Mouse (Mus musculus) erythroblast, embryonic 14.5 days (primary cell): ENCODE measurements at regions not wholly inside any gene's neighbourhood (a gene's known extent, or its start where the extent isn't known, plus 50 kb on each side); places are given as distances from the start of the nearest gene placed in this dataset.

Experiments
- H3K27me3 ChIP-seq: 2 replicates; pipeline ENCODE4 v1.6.1; 2012; ENCODE audit warnings: inconsistent platforms; ENCODE audit not compliant: control insufficient read depth
- H3K36me3 ChIP-seq: 2 replicates; pipeline ENCODE4 v1.6.1; 2012; ENCODE audit warnings: mild to moderate bottlenecking, inconsistent platforms; ENCODE audit not compliant: control insufficient read depth
- H3K4me1 ChIP-seq: 2 replicates; pipeline ENCODE4 v1.6.1; 2012; ENCODE audit warnings: inconsistent platforms; ENCODE audit not compliant: control insufficient read depth
- H3K4me3 ChIP-seq: replicated peaks from 2 replicates; pipeline ENCODE3; 2012; ENCODE audit warnings: moderate library complexity, mild to moderate bottlenecking, inconsistent platforms
- H3K9me3 ChIP-seq: 2 replicates; pipeline ENCODE4 v1.6.1; 2012; ENCODE audit warnings: low read length, inconsistent platforms, mixed read lengths; ENCODE audit not compliant: control insufficient read depth
- GATA1 ChIP-seq: IDR thresholded peaks from 2 replicates; pipeline ENCODE4 v1.6.1; 2012; ENCODE audit warnings: low read length, inconsistent platforms, mixed read lengths
- TAL1 ChIP-seq: IDR thresholded peaks from 3 replicates; pipeline ENCODE4 v1.6.1; 2012; ENCODE audit warnings: low read length, inconsistent platforms, mixed read lengths

DNA sequence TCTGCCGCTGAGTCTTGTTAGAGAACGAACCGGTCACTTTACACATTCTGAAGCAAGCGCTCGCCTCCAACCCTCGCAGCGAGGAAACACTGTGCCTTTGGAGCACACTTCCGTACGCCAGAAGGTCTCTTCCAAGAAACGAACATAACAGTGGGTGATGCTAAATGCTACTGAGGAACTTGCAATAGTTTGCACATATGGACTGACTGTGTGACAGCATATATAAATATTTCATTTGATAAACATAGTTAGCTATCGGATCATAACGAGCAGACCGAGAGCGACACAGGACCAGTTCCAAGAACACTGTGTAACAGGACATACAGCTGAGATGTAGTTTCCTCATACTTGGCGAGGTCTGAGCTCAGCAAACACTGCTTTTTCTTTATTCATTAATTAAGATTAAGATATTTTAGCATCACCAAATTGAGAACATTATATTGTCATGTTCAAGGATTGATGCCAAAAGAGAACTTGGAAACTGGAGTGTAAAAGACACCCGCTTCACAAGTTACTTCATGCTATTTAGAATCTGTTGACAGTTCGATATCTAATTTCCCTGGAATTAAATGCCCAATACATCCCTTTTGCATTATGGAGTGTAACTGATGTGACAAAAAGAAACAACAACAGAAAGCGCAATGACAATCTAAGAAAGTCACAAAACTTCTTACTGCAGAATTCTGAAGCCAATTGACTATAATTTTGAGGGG is 314.3 kb upstream of the Nrip1 start:
- no peaks in the 10 kb centered on the region for H3K4me1 ChIP-seq
- H3K36me3 ChIP-seq, result no peaks in the 10 kb centered on the region
- no peaks in the 10 kb centered on the region for H3K27me3 ChIP-seq
- H3K4me3 ChIP-seq, result no peak overlapping the region
- TF ChIP-seq GATA1, result no peak
- TF ChIP-seq TAL1, result no peak
- no peaks in the 10 kb centered on the region for H3K9me3 ChIP-seq

DNA sequence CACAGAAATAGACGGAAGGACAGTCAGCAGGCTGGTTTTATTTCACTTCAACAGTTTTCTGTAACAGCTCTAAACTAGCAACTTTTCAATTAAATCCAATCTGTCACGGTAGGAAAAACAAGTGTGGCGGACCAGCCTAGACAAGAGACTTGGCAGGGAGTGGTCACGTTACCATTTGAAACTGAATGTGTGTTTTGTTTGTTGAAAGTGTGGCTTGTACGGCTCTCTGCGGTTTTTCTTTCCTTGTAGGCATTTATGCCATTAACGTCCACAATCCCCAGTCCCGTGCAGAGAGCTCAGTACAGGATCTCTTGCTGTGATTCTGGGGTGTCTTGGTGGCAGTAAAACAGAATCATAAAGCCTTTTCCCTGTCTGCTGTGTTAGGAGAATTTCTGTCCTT is 311.9 kb upstream of the Nrip1 start:
- Histone ChIP-seq H3K4me1 (no peaks in the 10 kb centered on the region), H3K4me3 (no peak overlapping the region), H3K9me3 (no peaks in the 10 kb centered on the region; the same call in 1 of the 2 replicates), H3K36me3 (no peaks in the 10 kb centered on the region), H3K27me3 (no peaks in the 10 kb centered on the region)
- no peak for TF ChIP-seq GATA1
- no peak for TF ChIP-seq TAL1

DNA sequence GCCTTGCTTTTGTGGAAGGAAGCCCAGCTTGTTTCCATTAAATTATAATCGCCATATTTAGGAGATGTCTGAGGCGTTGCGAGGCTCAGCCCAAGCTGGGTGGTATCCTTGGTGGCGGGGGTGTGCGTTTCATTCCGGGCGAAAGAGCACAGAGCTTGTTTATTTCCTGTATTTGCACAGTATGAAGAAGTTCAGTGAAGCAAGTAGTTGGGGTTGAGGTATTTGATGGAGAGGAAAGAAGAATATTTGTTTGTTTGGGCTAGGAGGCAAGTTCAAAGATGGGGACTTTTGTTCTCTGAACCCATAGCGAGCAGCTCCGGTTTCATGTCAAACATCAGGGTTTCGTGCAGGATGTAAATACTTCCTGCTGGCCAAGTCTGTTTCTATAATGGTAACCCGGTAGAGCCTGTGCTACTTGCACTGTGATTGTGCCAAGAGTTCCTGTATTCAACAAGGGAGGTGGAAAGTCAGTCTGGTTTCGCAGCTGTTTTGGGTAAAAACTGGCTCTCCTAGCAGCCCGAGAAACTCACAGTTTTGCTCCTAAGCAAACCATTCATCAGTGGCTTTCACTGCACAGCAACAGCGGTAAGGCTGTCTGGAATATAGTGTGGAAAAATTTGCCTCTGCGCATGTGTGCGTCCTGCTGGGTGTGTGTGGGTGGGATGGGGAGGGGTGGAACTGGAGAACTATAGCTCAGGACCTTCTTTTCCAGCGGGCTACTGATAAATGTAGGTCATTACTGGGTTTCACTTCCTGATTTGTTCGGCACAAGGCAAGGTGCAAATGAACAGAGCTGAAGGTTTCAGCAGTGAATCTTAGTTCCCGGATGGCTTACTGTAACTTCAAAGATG is 306.7 kb upstream of the Nrip1 start:
- Histone ChIP-seq H3K4me3 (no peak overlapping the region), H3K4me1 (no peaks in the 10 kb centered on the region), H3K9me3 (no peaks in the 10 kb centered on the region; the same call in 1 of the 2 replicates), H3K36me3 (no peaks in the 10 kb centered on the region), H3K27me3 (no peaks in the 10 kb centered on the region)
- TF ChIP-seq GATA1, result no peak
- TF ChIP-seq TAL1, result no peak

DNA sequence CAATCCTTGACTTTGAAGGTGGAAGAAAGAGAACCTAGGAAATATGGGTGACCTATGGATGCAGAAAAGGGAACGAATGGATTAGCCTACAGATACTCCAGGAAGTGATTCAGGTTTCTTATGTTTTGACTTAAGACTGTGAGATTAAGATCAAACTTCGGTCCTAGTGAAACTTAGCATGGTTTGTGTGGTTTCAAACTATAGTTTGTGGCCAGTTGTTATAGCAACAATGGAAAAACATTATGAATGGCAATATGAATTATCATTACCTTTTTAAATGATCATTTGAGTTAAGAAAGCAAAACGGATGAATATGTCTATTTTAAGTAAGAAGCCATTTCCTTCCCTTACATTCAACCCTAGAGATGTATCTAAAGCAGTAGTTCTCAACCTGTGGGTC is 305.3 kb upstream of the Nrip1 start:
- H3K4me1 ChIP-seq, result no peaks in the 10 kb centered on the region
- H3K36me3 ChIP-seq, result no peaks in the 10 kb centered on the region
- no peaks in the 10 kb centered on the region; the same call in 1 of the 2 replicates for H3K9me3 ChIP-seq
- no peak overlapping the region for H3K4me3 ChIP-seq
- H3K27me3 ChIP-seq, result no peaks in the 10 kb centered on the region
- no peak for TF ChIP-seq TAL1
- TF ChIP-seq GATA1, result no peak

DNA sequence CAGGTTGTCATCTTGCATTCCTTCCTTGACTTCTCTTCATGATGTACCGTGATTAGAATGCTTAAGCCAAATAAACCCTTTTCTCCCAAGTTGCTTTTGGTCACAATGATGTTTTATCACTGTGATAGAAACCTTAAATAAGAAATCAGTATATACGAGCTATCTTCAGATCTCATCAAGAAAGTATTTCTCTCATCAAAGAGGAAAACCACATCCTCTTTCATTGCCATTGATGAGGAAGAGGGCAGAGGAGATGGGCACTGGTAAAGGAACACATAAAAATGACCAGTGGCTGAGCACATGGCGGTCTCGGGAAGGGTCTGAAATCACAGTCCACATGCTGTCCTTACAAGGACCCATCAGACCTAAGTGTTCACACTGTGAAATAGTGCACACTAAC is 296.2 kb upstream of the Nrip1 start:
- H3K9me3 ChIP-seq, result no peaks in the 10 kb centered on the region
- no peaks in the 10 kb centered on the region for H3K36me3 ChIP-seq
- TF ChIP-seq GATA1, result no peak
- no peak for TF ChIP-seq TAL1
- no peak overlapping the region for H3K4me3 ChIP-seq
- no peaks in the 10 kb centered on the region for H3K4me1 ChIP-seq
- no peaks in the 10 kb centered on the region for H3K27me3 ChIP-seq

DNA sequence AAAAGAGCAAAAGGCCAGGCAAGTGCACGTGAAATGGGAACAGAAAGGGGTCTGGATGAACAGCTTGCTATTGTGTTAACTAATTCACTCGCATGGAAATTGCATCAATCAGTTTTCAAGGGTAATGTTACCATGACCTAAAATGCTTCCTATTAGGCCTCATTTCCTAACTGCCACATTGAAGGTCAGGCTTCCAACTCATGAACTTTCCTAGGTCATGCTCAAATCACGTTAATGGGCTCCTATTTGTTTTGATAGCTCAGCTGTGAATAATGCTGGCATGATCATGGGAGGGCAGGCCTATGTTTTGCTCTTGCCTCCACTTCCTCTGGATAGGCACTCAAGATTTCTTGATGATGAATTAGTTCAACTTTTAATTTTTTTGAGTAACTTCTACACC is 293.4 kb upstream of the Nrip1 start:
- TF ChIP-seq TAL1 (no peak), GATA1 (no peak)
- no peaks in the 10 kb centered on the region for H3K9me3 ChIP-seq
- no peaks in the 10 kb centered on the region for H3K4me1 ChIP-seq
- no peaks in the 10 kb centered on the region for H3K27me3 ChIP-seq
- no peaks in the 10 kb centered on the region for H3K36me3 ChIP-seq
- no peak overlapping the region for H3K4me3 ChIP-seq

DNA sequence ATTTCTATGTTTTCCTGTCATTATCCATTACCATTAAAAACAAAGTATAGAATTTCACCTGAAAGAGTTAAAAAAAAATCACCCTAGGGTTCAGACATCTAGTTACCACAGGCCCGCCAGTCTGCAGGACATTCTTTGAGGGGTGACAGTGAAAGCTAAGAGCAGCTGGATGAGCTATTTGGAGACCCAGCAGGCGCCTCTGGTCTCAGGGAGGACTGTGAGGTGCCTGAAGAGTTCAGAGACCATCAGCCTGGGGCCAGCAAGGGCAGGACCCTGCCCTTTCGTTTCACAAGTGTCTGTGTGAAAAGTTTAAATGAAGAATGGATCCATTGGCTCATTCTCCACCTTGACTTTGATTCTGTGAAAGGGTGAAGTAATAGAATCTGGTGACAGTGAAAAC is 281.5 kb upstream of the Nrip1 start:
- no peaks in the 10 kb centered on the region for H3K36me3 ChIP-seq
- no peaks in the 10 kb centered on the region for H3K4me1 ChIP-seq
- TF ChIP-seq TAL1 (no peak), GATA1 (no peak)
- H3K27me3 ChIP-seq, result no peaks in the 10 kb centered on the region
- no peaks in the 10 kb centered on the region for H3K9me3 ChIP-seq
- H3K4me3 ChIP-seq, result no peak overlapping the region

DNA sequence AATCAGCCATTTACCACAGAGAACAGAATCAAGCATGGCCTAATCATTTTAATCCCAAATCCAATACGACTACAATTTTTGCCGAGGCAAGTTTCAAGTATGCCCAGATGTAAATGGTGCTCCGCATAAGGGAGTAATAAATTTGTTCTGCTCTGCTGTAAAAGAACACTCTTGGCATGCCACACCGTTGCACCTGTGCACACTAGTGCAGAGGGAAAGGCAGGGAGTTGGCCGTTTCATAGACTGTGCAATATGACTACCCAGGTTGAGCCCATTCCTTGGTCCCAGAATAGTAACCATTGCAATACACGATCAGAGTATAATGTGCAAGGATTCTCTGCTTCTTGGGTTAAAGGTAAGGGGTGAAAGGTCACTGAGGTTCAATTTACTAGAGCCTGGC is 270.7 kb upstream of the Nrip1 start:
- peaks cover 2% of the 10 kb centered on the region; the same call in 1 of the 2 replicates for H3K9me3 ChIP-seq
- TF ChIP-seq TAL1 (no peak), GATA1 (no peak)
- no peak overlapping the region for H3K4me3 ChIP-seq
- no peaks in the 10 kb centered on the region for H3K36me3 ChIP-seq
- no peaks in the 10 kb centered on the region for H3K4me1 ChIP-seq
- H3K27me3 ChIP-seq, result no peaks in the 10 kb centered on the region

DNA sequence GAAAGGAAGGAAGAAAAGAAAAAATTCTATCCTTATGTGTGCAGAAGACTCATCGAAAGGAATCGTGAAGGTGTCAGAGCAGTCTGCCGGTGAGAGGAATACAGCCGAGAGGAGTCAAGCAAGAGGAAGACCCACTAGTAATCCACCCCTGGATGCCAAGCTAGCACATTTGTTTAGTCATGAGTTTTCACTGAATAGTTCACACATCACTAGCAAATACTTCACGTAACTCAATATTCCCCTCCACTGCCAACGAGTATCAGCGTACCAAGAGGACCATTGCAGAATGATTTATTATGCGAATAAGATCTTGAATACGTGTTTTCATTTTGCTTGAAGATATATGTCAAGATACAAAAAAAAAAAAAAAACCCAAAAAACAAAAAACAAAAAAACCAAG is 270.2 kb upstream of the Nrip1 start:
- TF ChIP-seq TAL1 (no peak), GATA1 (no peak)
- Histone ChIP-seq H3K27me3 (no peaks in the 10 kb centered on the region), H3K9me3 (peaks cover 2% of the 10 kb centered on the region; the same call in 1 of the 2 replicates), H3K36me3 (no peaks in the 10 kb centered on the region), H3K4me1 (no peaks in the 10 kb centered on the region), H3K4me3 (no peak overlapping the region)
